Mouse (Mus musculus) T-cell, adult 2 months (primary cell): Measurements from ENCODE around the gene Dok4.
"Not testable (repeated sequence)": the region's sequence is repeated elsewhere in the genome, so short reads cannot be mapped to it uniquely, and the experiment has no call there.

Source experiments
- DNase-seq: peaks from one replicate; pipeline ENCODE4 v3.0.0; 2022; ENCODE audit warnings: low spot score

Gene Dok4

GRCm38 (mm10) chr8:94880742-94881141 lies 4.6 kb upstream of the Dok4 start:
- DNase-seq: no peak

- no peak for DNase-seq
Observed at GRCm38 (mm10) chr8:94876820-94877219, 690 bp upstream of the Dok4 start.

GRCm38 (mm10) chr8:94875871-94876150 lies 319 bp downstream of the Dok4 start:
- no peak for DNase-seq

- DNase-seq: no peak
Observed at GRCm38 (mm10) chr8:94875096-94875870, 847 bp downstream of the Dok4 start.

- peak; percentile 62 for DNase-seq
Observed at GRCm38 (mm10) chr8:94874358-94874757, 1.8 kb downstream of the Dok4 start.

- DNase-seq: no peak
Observed at GRCm38 (mm10) chr8:94872576-94872975, 3.6 kb downstream of the Dok4 start.

- no peak for DNase-seq
Observed at GRCm38 (mm10) chr8:94872156-94872555, 4.0 kb downstream of the Dok4 start.

GRCm38 (mm10) chr8:94871108-94871894 lies 4.8 kb downstream of the Dok4 start:
- peak; percentile 55 for DNase-seq

GRCm38 (mm10) chr8:94870474-94871107 lies 5.5 kb downstream of the Dok4 start:
- peak; percentile 7 for DNase-seq

GRCm38 (mm10) chr8:94870003-94870402 lies 6.1 kb downstream of the Dok4 start:
- DNase-seq: no peak

- no peak for DNase-seq
Observed at GRCm38 (mm10) chr8:94869146-94869545, 7.0 kb downstream of the Dok4 start.

GRCm38 (mm10) chr8:94866921-94867320 lies 9.2 kb downstream of the Dok4 start:
- no peak for DNase-seq

GRCm38 (mm10) chr8:94865292-94865691 lies 10.8 kb downstream of the Dok4 start:
- no peak for DNase-seq

- no peak for DNase-seq
Observed at GRCm38 (mm10) chr8:94863897-94864673, 12.0 kb downstream of the Dok4 start.

GRCm38 (mm10) chr8:94862487-94863220 lies 13.5 kb downstream of the Dok4 start:
- no peak for DNase-seq

GRCm38 (mm10) chr8:94861352-94861910 lies 14.7 kb downstream of the Dok4 start:
- DNase-seq: peak; percentile 54

- DNase-seq: peak; percentile 88
Observed at GRCm38 (mm10) chr8:94857346-94858173, 18.6 kb downstream of the Dok4 start, which contains the start of gene Polr2c. Gene Polr2c (plus strand): TSS chr8:94857450.

GRCm38 (mm10) chr8:94857011-94857345 lies 19.2 kb downstream of the Dok4 start:
- no peak for DNase-seq

- DNase-seq: not testable (repeated sequence)
Observed at GRCm38 (mm10) chr8:94854761-94855160, 21.4 kb downstream of the Dok4 start.

- DNase-seq: no peak
Observed at GRCm38 (mm10) chr8:94850049-94850448, 26.1 kb downstream of the Dok4 start.
